Mouse (Mus musculus): ENCODE results near the gene Pqlc3.

Gene Pqlc3

DNA sequence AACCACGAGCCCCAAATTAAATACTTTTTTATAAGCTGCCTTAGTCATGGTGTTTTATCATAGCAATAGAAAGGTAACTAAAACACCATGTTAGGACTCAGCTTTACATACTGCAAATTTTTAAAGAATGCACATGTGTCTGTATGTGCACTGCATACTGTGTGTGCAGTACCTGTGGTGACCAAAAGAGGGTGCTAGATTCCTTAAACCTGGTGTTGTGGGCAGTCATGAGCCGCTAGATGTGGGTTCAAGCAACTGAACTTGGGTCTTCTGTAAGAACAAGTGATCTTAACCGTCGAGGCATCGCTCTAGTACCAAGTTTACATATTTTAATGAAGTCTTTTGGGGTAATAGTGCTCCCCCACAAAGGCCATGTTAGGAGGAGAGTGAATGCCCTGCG lies 9.3 kb upstream of the Pqlc3 start:
- DNase-seq (ENCODE audit: low spot score): no peak

DNA sequence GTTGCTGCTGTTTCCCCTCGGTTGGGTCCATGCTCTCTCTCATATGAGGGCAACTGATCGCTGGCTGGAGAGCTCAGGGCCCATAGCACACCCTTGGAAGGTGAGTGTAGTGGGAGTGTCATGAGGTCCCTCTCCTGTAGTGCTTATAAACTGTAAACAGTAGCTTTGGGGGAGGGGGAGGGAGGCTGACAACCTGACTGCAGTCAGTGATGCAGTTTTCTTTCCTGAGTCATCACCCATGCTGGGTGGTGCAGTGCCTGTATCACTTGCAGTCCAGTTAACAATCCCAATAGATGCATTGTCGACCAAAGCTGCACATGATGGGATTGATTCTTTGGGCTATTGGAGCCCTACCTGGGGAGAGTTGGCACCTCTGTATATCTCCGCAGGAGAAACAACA lies 1.0 kb upstream of the Pqlc3 start:
- DNase-seq (ENCODE audit: low spot score): no peak

DNA sequence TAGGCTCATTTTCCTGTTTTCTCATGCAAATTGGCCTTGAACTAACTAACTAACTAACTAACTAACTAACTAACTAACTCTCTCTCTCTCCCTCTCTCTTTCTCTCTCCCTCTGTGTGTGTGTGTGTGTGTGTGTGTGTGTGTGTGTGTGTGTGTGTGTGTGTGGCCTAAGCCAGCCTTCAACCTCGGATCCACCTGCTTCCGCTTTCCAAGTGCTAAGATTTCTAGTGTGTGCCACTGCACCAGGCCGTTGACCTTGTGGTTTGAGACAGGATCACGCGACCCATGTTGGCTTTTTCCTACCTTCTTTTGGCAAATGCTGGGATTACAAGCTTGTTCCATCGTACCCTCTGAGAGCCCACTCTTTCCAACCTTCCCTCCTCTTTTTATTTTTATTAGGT lies 420 bp upstream of the Pqlc3 start:
- no peak for DNase-seq (ENCODE audit: low spot score)

DNA sequence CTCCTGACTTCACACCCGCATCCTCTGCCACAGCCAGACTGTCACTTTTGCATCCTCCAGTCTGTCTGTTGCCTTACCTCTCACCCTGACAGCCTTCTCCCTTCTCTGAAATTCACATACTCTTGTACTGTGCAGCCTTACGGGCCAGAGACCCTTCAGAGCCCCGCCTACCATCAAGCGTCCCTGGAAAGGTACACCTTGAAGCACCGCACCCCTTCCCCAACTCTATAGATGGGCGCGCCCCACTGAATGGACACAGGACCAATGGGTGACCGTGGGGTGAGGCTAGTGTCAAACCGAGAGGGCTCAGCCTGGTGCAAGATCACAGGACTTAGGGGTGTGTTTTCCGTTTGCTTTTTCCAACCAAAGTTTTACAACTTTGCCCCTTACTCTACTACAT lies 1.1 kb downstream of the Pqlc3 start:
- no peak for DNase-seq (ENCODE audit: low spot score)

DNA sequence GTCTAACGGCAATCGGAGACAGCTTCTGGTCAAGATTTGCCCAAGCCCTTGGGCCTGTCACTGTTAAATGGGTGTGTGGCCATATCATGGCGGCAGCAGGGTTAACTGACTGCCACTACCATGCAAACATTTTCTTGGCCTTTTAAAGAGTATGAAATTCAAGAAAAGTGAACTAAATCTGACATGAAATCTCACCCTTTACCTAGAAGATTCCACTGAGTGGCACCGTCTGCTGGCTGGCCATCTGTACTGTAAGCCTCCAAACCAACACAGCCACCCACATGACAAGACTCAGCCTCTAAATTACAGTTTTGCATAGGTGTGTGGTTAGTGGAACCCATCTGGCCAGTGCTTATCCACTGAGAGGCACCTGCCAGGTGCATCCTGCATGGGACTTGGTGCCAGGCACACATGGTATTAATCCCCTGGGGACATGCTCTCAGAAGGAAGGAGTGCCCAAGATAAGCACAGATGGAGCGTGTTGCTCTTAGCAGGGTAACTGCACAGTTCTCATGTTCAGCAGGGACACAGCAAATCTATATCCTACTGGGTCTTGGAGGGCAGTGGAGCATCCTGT lies 3.2 kb downstream of the Pqlc3 start:
- no peak for DNase-seq (ENCODE audit: low spot score)

DNA sequence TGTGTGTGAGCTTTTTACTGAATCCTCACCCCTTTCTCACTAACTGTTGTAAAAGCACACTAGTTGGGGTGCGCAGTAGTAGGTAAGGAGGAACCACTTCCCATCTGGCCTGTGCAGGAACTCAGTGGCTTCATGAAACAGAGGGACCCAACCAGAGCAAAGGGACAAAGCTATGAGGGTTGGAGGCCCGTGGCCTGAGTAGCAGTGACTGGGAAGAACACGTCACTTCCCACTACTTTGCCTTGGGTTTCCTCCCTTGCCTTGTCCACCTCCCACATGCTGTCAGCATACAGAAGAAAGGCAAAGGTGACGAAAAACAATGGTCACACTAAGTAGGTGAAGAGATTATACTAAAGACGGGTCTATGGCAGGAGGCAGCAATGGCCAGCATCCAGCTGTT lies 3.9 kb downstream of the Pqlc3 start:
- no peak for DNase-seq (ENCODE audit: low spot score)

DNA sequence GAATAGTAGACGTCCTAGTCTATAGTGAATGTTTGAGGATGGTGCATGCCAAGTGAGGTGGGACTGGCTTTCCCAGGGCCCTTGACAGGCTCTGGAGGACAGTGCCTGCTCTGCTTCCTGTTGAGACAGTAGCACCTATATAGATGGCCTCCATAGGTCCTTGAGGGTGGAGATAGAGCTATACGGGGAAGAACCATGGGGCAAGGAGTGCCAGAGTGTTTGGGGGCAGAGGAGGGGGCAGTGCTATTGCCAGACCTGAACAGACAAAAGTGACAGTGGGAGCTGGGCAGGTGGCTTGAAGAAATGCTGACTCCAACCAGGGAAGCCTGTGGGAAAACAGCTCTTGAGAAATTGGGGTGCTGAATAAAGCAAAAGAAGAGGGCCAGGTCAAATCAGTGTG lies 5.9 kb downstream of the Pqlc3 start:
- no peak for DNase-seq (ENCODE audit: low spot score)

DNA sequence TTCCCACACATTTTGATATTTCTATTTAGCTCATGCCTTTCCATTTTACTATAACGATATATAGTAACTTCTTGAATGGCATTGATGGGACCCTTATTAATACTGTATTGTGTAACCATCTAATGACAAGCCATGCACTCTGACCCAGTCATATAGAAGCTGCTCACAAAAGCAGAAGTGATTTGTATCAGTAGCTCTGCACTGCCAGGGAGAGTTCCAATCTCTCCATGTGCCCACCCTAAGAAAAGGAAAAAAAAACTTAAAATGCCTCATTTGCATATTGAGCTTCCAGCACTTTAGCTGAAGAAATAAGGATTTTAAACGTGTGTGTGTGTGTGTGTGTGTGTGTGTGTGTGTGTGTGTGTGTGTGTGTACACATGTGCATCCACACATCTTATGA lies 7.9 kb downstream of the Pqlc3 start:
- DNase-seq (ENCODE audit: low spot score): no peak

DNA sequence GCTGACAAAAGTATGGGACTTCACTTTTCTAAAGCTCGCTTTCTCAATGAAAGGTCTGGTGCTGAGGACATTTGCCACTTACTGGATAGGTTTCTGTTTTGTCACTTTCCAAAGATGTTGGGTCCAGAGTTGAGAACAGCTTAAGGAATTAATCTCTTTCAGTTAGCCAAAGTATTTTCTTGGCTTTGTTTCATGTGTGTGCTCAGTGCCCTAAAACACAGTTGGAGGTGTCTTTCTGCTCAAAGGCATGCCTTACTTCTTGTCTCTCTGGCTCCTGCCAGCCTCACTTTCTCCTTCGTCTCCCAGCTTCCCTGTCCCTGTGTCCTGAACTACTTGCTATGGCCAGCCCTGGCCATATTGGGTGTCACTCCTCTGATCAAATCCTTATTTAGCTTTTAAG lies 8.8 kb downstream of the Pqlc3 start:
- DNase-seq (ENCODE audit: low spot score): no peak

DNA sequence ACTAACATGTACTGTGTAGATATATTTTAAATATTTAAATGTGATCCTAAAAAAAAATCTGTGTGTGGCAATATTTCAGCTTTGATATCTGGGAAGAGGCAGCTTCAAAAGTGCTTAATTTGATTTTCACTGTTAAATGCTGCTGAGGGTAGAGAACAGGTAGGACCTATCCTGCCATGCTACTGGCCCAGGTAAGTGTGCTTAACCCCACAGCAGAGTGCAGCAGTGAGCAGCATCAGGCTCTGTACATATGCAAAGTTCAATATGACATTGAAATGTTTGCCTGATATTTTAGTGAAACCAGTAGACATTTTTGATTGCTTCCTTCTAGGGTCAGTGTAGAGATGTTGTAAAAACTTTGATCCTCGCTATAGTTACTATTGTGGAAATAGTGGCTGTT lies 14.4 kb downstream of the Pqlc3 start:
- no peak for DNase-seq (ENCODE audit: low spot score)

DNA sequence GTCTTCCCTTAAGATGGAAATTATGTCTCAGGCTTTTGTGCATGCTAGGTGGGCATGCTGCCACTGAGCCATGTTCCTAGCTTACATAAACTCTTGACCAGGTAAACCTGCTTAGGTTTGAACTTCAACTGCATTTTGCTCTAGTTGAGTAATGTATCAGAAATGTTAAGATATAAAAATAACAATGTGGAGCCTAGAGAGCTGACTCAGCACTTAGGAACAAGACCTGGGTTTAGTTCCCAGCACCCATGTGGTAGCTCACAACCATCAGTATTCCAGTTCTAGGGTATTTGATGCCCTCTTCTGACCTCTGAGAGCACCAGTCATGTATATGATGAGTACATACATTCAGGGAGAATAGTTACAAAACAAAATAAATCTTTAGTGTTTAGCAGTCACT lies 23.1 kb downstream of the Pqlc3 start:
- no peak for DNase-seq (ENCODE audit: low spot score)

DNA sequence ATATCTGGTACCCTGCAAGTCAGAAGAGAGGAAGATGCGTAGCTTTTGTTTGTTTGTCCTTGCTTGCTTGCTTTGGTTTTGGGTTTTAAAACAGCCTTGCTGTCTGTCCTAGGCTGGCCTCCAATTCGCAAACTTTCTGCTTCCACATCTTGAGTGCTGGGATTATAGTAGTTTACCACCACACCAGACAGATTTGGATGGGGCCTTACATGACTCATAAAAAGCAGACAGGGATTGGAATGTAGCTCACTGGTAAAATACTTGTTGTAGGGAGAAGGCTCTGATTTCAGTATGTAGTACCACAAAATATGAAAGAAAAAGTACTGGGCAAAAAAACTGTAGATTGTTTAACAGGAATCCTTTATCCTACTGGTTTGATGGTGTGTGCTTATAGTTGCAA lies 33.4 kb downstream of the Pqlc3 start:
- no peak for DNase-seq (ENCODE audit: low spot score)

DNA sequence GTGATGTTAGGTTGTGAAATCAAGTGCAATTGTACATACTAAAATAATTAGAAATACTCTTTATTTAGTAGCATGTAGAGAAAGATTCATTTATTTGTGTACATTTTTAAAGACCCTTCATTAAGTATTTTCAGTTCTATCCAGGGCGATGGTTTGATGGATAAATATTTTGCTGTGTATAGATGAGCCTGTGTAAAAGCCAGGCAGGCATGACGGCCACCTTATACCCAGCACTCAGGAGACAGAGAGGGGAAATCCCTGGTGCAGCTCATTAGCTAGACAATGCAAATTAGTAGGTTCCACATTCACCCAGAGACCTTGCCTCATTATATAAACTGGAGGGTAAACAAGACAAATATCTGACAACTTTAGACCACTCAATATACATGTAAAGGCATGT lies 36.9 kb downstream of the Pqlc3 start:
- DNase-seq (ENCODE audit: low spot score): no peak

DNA sequence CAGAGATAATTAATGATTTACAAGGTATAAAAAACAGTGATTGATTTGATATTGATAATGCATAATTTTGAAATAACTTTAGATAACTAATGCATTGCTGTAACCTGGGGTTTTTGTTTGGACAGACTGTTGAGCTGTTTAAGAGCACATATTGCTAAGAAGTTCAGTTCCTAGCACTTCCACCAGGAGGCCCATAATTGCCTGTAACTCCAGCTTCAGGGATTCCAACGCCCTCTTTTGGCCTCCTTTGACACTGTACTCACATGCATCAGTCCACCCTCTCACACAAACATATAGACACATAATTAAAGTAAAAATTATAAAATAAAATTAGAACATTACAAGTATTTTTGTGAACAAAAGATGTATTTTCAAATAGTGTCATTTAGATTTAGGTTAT lies 41.4 kb downstream of the Pqlc3 start:
- no peak for DNase-seq (ENCODE audit: low spot score)

DNA sequence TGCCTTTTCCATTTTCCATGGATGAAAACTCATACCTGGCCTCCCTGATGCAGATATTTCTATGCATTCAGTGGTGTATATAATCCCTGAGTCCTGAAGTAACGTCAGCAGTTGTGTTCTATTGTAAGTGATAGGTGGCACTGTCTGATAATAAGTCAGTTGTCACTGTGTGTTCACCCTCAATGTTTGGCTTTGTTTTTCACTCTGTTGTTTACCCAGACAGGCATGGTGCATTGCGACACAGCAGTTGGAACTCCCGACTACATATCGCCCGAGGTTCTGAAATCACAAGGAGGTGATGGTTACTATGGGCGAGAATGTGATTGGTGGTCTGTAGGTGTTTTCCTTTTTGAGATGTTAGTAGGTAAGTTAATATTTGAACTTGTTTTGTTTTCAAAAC lies 52.0 kb downstream of the Pqlc3 start:
- no peak for DNase-seq (ENCODE audit: low spot score)

DNA sequence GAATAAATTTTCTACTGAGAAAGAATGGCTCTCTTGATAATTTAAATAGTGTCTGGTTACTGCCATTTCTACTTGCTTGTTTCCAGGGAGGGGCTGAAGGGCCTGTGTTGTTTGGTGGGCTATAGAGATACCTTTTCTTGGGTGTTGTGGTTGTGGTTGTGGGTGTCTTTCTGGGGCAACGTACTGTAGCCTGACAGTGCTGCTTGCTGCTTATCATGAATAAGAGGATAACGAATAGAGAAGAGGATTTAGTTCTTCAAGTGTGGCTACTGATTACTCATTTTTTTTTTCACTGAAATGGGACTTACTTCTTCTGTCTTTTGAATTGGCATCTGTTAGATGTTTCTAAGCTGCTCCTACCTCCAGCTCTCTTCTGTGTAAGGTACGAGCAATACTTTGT lies 58.2 kb downstream of the Pqlc3 start:
- no peak for DNase-seq (ENCODE audit: low spot score)

Measured in layer of hippocampus, adult 9-10 months (tissue).